Mouse (Mus musculus) embryonic facial prominence, embryonic 10.5 days (tissue): ENCODE measurements around the gene Shank2. TPM values are rescaled to one million over a fixed set of nuclear protein-coding genes. Genes with fewer than 3 reads are reported as not detected.

ENCODE experiments used
- DNase-seq: peaks from one replicate; pipeline ENCODE4 v3.0.0-alpha.2; 2017; ENCODE audit warnings: low spot score
- H3K27ac ChIP-seq: fragments of 300-500 bp; sonication (generic); replicated peaks from 2 replicates; pipeline ENCODE4 v1.5.1; 2016; ENCODE audit warnings: mild to moderate bottlenecking
- H3K27me3 ChIP-seq: fragments of 300-500 bp; sonication (generic); replicated peaks from 2 replicates; pipeline ENCODE4 v1.6.1; 2016; ENCODE audit warnings: low read depth, mild to moderate bottlenecking; ENCODE audit not compliant: poor library complexity, severe bottlenecking
- H3K36me3 ChIP-seq: fragments of 300-500 bp; sonication (generic); replicated peaks from 2 replicates; pipeline ENCODE4 v1.6.1; 2016; ENCODE audit warnings: mild to moderate bottlenecking, moderate library complexity
- H3K4me1 ChIP-seq: fragments of 300-500 bp; sonication (generic); 2 replicates; pipeline ENCODE4 v1.6.1; 2016
- H3K4me3 ChIP-seq: fragments of 300-500 bp; sonication (generic); 2 replicates; pipeline ENCODE4 v1.5.1; 2016; ENCODE audit warnings: mild to moderate bottlenecking, moderate library complexity
- H3K9me3 ChIP-seq: fragments of 300-500 bp; sonication (generic); 2 replicates; pipeline ENCODE4 v1.6.1; 2016; ENCODE audit warnings: mild to moderate bottlenecking
- WGBS: fragments of 180-500 bp; shearing (Covaris S2); methylation state at CpG from one replicate; pipeline ENCODE4 v1.1.7; 2016; 5-methylcytosine and 5-hydroxymethylcytosine counted together
- polyA plus RNA-seq: library from polyadenylated mRNA; unstranded; fragments of >200 nt; fragmentation: Nextera tagmentation; extraction: Ambion mirVana; gene quantifications from 2 replicates; pipeline ENCODE4 v1.2.1, GENCODE M21; 2016

Shank2 gene
- polyA plus RNA-seq, 1 experiment from 2014 or later, result 0.75 TPM

DNA sequence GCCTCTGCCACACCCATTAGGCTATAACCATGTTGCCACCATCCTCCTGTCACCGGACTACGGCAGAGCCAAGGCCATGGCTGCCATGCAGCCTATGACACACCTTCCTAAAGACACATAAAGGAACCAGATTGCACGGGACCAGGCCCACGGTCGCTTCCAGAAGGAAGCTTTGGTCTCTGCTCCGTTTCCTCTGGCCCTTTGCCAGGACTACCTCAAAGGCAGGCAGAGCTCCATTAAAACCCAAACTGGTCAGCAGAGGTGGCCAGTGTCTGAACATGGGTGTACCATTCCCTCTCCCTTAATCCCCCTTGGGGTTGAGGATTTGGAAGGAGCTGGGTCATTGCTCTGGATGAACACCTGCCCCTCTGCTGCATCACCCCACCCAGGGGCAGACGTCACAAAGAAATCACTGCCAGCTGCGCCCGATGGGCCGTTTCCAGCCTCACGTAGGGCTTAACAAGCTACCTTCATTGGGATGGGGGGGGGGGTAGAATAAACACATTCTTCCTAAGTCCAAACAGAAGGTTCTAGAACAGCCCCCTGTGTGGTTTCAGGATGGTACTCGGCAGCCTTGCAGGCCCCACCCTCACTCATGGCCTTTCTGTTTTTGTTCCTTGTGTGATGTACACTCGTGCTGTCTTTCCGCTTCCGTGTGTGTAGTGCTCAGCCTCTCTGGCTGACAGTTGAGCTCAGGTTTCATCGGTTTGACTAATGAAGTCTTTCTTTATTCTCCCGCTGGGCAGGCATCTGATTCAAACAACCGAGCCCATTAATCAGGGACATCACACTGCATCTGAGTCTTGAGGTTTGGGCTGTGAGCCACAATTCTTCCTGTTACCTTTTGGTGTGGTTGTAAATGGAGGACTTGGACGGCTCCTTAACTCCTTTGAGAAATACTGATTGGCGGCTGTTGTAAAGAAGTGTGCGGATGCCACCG lies 410.5 kb downstream of the Shank2 start:
- Histone ChIP-seq H3K9me3 (no peaks in the 10 kb centered on the region), H3K36me3 (no peaks in the 10 kb centered on the region; the same call in 1 of the 2 replicates), H3K27ac (peak overlapping the region; percentile 24), H3K4me3 (no peak overlapping the region), H3K27me3 (no peaks in the 10 kb centered on the region), H3K4me1 (peaks cover 32% of the 10 kb centered on the region)
- 69% methylated on average over 22 of the region's 22 CpGs for WGBS
- DNase-seq, result no peak

DNA sequence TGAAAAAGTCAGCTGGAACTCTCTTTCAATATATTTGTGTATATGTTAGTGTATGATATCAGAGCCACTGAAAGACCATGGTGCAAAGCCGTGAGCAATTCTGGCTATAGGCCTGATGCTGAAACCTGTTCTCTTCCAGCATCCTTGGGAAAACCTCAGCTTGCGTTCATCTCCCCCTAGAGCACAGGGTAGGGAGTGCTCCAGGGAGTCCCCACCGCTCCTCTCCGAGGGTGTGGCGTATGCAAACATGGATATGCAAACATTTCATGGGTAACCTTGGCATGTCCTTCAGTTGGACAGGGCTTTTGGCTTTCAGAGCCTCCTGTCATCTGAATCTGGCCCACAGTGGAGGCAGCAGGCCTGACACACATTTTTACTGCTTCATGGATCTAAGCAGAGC lies 412.9 kb downstream of the Shank2 start:
- Histone ChIP-seq H3K27ac (no peak overlapping the region), H3K4me1 (peaks cover 38% of the 10 kb centered on the region), H3K27me3 (0 out of 2 replicates have a peak, but pooled peaks cover 2% of the 10 kb centered on the region), H3K36me3 (no peaks in the 10 kb centered on the region; the same call in 1 of the 2 replicates), H3K9me3 (no peaks in the 10 kb centered on the region), H3K4me3 (no peak overlapping the region)
- no peak for DNase-seq
- WGBS, result 84% methylated on average over 5 of the region's 5 CpGs

DNA sequence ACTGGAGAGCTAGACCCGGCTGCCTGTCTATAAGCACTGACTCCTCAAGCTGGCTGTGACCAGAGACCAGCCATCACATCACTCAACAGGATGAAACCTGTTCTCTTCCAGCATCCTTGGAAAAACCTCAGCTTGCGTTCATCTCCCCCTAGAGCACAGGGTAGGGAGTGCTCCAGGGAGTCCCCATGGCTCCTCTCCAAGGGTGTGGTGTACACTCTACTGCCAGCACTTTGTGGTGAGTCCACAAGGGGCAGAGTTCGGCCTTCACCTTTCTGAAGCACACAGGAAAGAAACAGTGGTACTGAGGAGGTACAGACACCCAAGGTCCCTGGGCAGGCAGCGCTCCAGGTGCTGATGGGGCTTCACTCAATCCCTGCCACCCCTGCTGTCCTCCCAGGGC lies 414.1 kb downstream of the Shank2 start:
- no peak overlapping the region for H3K4me3 ChIP-seq
- 68% methylated on average over 4 of the region's 4 CpGs for WGBS
- H3K27me3 ChIP-seq, result 0 out of 2 replicates have a peak, but pooled peaks cover 5% of the 10 kb centered on the region
- peaks cover 50% of the 10 kb centered on the region for H3K4me1 ChIP-seq
- no peak for DNase-seq
- no peaks in the 10 kb centered on the region; the same call in 1 of the 2 replicates for H3K36me3 ChIP-seq
- H3K9me3 ChIP-seq, result no peaks in the 10 kb centered on the region
- H3K27ac ChIP-seq, result no peak overlapping the region

DNA sequence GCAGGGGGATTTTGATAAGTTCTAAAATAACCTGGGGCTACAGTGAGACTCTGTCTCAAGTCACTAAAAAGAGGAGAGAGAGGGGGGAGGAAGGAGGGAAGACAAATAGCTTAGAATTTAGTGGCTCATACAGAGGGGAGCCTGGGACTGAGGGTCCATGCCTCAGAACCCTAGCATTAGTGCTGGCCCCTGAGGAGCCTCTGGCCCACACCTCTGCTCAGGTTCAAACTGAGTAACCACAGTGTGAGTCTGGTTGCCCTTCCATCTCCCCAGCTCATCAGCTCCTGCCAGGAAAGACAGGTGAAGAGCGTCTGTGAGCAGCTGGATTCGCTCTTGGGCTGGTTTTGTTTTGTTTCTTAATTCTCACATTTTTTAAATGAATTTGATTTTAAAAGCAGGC lies 415.5 kb downstream of the Shank2 start:
- no peaks in the 10 kb centered on the region for H3K36me3 ChIP-seq
- H3K27me3 ChIP-seq, result 0 out of 2 replicates have a peak, but pooled peaks cover 5% of the 10 kb centered on the region
- no peaks in the 10 kb centered on the region for H3K9me3 ChIP-seq
- H3K4me1 ChIP-seq, result peaks cover 46% of the 10 kb centered on the region
- H3K4me3 ChIP-seq, result no peak overlapping the region
- H3K27ac ChIP-seq, result no peak overlapping the region
- 79% methylated on average over 2 of the region's 2 CpGs for WGBS
- DNase-seq, result no peak

DNA sequence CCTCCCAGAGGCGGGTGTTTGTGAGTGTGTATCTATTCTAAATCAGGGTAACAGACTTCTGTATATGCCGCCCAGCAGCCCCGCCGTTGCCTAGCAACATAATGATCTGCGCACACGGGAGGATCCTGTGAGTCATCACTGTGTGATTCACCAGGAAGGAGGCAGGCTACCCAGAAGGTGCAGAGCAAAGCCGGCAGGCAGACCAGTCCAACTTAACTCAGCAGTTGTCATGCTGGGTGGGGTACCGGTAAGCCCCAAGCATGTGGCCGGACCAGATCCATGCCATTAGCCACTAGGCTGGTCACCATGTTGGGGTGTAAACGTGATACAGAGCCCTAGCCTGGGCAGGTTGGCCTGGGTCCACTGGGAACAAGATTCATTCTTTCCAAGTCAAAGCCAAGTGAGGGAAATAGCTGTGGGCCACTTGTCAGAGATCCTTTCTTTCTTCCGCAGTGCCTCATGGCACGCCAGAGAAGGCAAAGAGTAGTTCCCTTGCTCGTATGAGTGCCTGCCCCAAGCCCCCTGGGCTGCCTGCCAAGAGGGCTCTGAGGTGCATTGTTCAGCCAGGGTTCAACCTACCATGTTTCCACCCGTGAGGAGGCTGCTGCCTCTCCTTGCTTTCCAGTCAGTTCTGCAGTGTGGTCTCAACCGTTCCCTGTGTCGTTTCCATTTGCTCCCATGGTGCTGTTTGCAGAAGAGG lies 416.1 kb downstream of the Shank2 start:
- Histone ChIP-seq H3K27ac (no peak overlapping the region; the same call in 1 of the 2 replicates), H3K36me3 (no peaks in the 10 kb centered on the region), H3K9me3 (no peaks in the 10 kb centered on the region), H3K27me3 (0 out of 2 replicates have a peak, but pooled peaks cover 5% of the 10 kb centered on the region), H3K4me1 (peaks cover 40% of the 10 kb centered on the region), H3K4me3 (no peak overlapping the region)
- WGBS, result 65% methylated on average over 16 of the region's 16 CpGs
- DNase-seq, result peak; percentile 51

DNA sequence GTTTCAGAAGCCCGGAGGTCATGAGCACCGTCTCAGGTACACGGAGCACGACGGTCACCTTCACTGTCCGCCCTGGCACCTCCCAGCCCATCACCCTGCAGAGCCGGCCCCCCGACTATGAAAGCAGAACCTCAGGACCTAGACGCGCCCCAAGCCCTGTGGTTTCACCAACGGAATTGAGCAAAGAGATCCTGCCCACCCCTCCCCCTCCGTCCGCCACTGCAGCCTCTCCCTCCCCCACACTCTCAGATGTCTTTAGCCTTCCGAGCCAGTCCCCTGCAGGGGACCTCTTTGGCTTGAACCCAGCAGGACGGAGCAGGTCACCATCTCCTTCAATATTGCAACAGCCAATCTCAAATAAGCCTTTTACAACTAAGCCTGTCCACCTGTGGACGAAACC lies 418.8 kb downstream of the Shank2 start:
- no peaks in the 10 kb centered on the region for H3K36me3 ChIP-seq
- no peak for DNase-seq
- H3K4me1 ChIP-seq, result peaks cover 37% of the 10 kb centered on the region
- 0 out of 2 replicates have a peak, but pooled peaks cover 5% of the 10 kb centered on the region for H3K27me3 ChIP-seq
- H3K27ac ChIP-seq, result no peak overlapping the region
- H3K4me3 ChIP-seq, result no peak overlapping the region
- H3K9me3 ChIP-seq, result no peaks in the 10 kb centered on the region
- WGBS, result 21% methylated on average over 16 of the region's 16 CpGs

DNA sequence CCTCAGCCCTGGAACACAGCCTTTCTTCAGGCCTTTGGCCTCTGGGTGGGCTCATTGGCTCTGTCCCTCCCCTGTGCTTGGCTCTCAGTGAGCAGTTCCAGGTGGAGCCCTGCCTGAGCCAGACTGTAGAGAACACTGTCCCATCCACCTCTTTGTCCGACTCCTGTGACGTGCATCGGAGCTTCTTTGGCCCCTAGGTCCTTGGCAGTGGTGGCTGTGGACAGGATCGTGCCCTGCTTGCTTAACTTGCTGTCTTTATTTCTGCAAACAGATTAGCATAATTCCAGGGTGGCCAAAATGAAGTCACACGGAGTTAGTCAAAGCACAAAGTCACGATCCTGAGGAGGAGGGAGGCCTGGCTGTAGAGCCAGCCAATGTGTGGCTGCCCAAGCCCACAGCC lies 419.8 kb downstream of the Shank2 start:
- no peaks in the 10 kb centered on the region for H3K9me3 ChIP-seq
- H3K36me3 ChIP-seq, result no peaks in the 10 kb centered on the region
- H3K27ac ChIP-seq, result no peak overlapping the region
- no peak overlapping the region for H3K4me3 ChIP-seq
- 76% methylated on average over 6 of the region's 6 CpGs for WGBS
- peaks cover 37% of the 10 kb centered on the region for H3K4me1 ChIP-seq
- 0 out of 2 replicates have a peak, but pooled peaks cover 5% of the 10 kb centered on the region for H3K27me3 ChIP-seq
- DNase-seq, result no peak

DNA sequence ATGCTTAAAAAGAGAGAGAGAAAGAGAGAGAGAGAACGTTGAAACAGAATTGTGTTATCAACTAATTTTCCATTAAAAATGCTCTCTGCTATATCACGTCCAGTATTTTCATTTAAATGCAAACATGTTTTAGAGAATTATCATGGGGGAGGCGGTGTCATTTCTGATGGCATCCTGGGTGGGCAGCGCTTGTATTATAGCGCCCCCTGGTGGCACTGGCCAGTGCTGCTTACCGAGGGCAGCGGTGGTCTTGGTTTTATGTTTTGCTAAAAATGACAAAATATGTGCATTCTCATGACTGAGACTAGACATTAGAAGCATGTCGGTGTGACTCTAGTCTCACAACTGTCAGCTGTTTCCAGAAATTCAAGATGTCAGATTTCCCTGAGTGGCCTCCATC lies 424.2 kb downstream of the Shank2 start:
- Histone ChIP-seq H3K4me1 (peaks cover 8% of the 10 kb centered on the region), H3K4me3 (no peak overlapping the region), H3K9me3 (no peaks in the 10 kb centered on the region), H3K36me3 (no peaks in the 10 kb centered on the region), H3K27ac (no peak overlapping the region), H3K27me3 (no peaks in the 10 kb centered on the region)
- WGBS, result 12% methylated on average over 8 of the region's 8 CpGs
- DNase-seq, result peak; percentile 74

DNA sequence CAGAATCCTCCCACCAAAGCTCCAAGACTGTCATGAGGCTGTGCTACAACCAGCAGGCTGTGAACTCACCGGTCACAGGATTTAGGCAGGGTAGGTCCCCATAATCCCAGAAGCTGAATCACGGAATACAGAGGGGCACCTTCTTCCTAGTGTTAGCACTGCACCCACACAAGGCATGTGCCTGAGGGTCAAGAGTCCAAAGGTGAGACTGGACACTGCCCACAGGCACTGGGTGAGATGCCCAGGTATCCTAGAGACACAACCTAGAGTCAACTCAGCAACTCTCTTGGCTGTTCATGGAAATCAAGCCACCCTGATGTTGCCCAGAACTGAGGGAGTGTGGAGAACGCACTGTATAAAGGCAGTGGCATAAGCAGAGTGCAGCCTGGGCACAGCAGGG lies 424.9 kb downstream of the Shank2 start:
- Histone ChIP-seq H3K27me3 (no peaks in the 10 kb centered on the region), H3K4me1 (peaks cover 3% of the 10 kb centered on the region; the same call in 1 of the 2 replicates), H3K36me3 (no peaks in the 10 kb centered on the region), H3K27ac (no peak overlapping the region), H3K9me3 (no peaks in the 10 kb centered on the region), H3K4me3 (no peak overlapping the region)
- DNase-seq, result no peak
- WGBS, result 86% methylated on average over 3 of the region's 3 CpGs

DNA sequence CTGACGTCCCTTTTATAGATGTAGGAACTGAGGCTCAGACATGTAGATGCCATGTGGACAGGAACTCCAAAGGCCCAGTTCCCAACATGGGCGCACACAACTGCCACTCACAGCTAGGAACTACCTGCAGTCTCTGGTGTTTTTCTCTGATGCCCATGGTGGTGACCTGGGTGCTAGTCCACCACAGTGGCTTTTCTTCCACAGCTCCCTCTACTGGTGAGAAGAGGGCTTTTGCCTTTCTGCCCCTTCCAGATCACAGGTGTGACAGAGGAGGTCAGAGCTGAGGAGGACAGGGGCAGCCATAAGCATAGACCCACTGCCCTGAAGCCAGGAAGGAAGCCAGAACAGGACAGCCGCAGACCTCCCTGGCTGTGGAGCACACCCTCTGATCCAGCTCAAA lies 425.7 kb downstream of the Shank2 start:
- Histone ChIP-seq H3K4me1 (peaks cover 3% of the 10 kb centered on the region; the same call in 1 of the 2 replicates), H3K27ac (no peak overlapping the region), H3K36me3 (no peaks in the 10 kb centered on the region), H3K27me3 (no peaks in the 10 kb centered on the region), H3K4me3 (no peak overlapping the region), H3K9me3 (no peaks in the 10 kb centered on the region)
- DNase-seq, result no peak
- WGBS, result 87% methylated on average over 3 of the region's 3 CpGs

DNA sequence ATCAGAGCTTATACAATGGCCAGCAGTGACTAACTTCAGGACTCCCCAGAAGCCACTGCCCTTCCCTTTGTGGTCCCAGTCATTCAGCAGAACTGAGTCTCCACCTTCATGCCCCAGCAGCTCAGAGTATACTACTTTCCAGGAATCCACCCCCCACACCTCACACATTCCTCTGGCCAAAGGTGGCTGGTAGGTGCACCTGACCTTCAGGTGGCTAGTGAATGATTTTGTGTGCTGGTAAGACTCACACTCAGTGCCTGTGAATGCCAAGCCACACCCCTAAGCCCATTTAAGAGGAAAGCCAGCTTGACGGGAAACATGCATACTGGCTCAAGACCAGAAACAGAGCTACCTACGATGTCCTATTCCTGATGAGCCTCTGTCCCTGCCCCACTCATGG lies 431.2 kb downstream of the Shank2 start:
- Histone ChIP-seq H3K27me3 (no peaks in the 10 kb centered on the region), H3K4me3 (no peak overlapping the region), H3K9me3 (no peaks in the 10 kb centered on the region), H3K36me3 (peaks cover 27% of the 10 kb centered on the region), H3K27ac (no peak overlapping the region), H3K4me1 (no peaks in the 10 kb centered on the region)
- 80% methylated on average over 2 of the region's 2 CpGs for WGBS
- no peak for DNase-seq

DNA sequence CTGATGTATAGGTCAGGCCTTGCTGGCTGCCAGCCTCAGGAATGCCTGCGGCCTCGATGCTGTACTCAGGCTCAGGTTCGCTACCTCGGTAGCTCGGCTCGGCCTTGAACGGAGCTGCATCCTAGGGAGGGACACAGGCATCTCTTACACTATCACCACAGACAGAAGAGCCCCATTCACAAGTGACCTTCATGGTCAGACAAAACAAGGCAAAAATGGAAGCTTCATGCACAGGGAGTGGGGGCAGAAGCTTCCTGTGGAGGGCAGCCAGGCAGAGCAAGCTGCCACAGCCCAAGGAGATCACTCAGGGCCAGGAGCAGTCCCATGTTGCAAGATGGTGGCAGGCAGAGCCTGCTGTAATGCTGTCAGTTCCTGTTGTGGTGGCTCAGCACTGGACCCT lies 437.1 kb downstream of the Shank2 start:
- 97% methylated on average over 7 of the region's 7 CpGs for WGBS
- no peak for DNase-seq
- Histone ChIP-seq H3K27me3 (no peaks in the 10 kb centered on the region), H3K27ac (no peak overlapping the region), H3K9me3 (no peaks in the 10 kb centered on the region), H3K4me1 (no peaks in the 10 kb centered on the region), H3K4me3 (no peak overlapping the region), H3K36me3 (peaks cover 86% of the 10 kb centered on the region)
